Mouse (Mus musculus): ENCODE measurements around the gene Il34. TPM values are rescaled to one million over a fixed set of nuclear protein-coding genes. Genes with fewer than 3 reads are reported as not detected.

Il34 gene
- polyA plus RNA-seq, 1 experiment from 2014 or later = 1.1 TPM

GRCm38 (mm10) chr8:110720685-110721598 lies 84.8 kb downstream of the Il34 start, which contains the start of gene Mtss1l:
TSS of gene Mtss1l (plus strand) at chr8:110721476.
- Histone ChIP-seq H3K9ac (peak within 1 kb of the TSS; percentile 80), H3K4me2 (replicated peaks) (peak within 1 kb of the TSS; percentile 81), H3K36me3 (peaks cover 10% of the 10 kb centered on the region), H3K27ac (peak within 1 kb of the TSS; percentile 92), H3K4me1 (peaks cover 79% of the 10 kb centered on the region), H3K9me3 (replicated peaks) (no peaks in the 10 kb centered on the region), H3K4me3 (peak within 1 kb of the TSS; percentile 66), H3K27me3 (no peaks in the 10 kb centered on the region; the same call in 1 of the 2 replicates)
- ATAC-seq (ENCODE audit: low FRiP score) = peak; percentile 82
- WGBS = 4% methylated on average over 54 of the region's 75 CpGs

DNA sequence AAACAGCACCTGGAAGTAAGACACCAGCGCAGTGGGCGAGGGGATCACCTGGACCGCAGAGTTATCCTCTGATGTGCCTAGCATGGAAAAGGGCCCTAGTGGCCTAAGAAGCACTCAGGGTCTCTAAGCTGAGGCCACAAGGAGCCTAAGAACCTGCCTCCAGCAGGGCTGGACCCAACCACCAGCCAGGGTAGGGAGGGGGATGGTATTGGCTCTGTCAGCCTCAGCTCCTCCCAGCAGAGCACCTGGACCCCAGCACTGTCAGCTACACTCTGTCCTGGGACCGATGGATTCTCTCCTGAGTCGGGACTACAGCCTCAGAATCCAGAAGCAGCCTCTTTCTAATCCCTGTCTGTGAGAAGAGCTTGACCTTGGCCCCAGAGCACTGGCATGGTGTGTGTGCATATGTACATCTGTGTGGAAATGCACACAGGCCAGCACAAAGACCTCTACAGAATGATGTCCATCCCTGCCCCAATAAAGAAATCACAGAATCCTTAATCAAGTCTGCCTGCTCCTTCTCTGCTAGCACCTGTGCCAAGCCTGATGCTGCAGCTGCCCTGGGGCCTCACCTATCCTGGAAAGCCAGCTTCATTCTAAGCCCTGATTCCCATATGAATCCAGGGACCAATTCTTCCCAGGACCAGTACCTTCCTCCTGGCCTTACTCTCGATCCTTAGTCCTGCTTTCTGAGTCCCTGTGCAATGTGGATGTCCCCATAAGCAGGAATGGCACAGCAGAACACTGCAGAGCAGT lies 85.6 kb downstream of the Il34 start:
- Histone ChIP-seq H3K4me3 (peak overlapping the region; percentile 8), H3K27me3 (no peaks in the 10 kb centered on the region; the same call in 1 of the 2 replicates), H3K4me1 (peaks cover 75% of the 10 kb centered on the region), H3K4me2 (replicated peaks) (peak overlapping the region; percentile 81), H3K9ac (peak overlapping the region; percentile 80), H3K9me3 (replicated peaks) (no peaks in the 10 kb centered on the region), H3K36me3 (peaks cover 5% of the 10 kb centered on the region; the same call in 1 of the 2 replicates), H3K27ac (peak overlapping the region; percentile 92)
- 54% methylated on average over 6 of the region's 6 CpGs for whole genome bisulfite sequencing
- no peak for ATAC-seq (ENCODE audit: low FRiP score)

DNA sequence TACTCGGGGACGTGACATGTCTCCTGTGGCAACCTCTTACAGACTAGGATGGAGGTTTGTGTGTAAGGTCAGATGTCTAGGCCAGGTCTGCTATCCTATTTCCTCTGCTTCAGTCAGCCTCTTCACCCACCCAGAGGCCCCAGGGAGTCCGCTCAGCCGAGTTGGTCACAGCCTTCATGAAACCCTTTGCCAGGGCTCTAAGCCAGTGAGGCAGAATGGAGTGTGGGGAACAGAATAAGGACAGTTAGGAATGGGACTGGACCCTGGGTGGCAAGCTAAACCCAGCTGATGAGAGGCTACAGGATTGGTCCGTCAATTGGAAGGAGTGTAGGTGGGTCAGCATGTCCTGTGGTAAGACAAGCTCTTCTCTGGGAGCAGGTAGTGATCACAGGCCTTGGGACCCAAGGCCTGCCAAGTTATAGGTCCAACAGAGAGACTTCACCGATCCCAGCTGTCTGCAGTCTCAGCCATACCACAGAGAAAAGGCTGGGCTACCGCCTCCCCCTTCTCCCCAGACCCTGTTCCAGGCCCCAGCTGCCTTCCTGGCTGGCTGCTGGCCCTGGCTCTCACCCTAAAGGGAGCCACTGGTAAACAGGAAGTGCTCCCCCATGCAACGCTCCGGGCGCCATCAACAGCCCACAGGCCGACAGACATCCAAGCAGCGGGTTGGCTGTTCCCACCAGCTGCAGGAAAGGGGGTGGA lies 86.6 kb downstream of the Il34 start:
- Histone ChIP-seq H3K36me3 (peaks cover 4% of the 10 kb centered on the region), H3K27ac (peak overlapping the region; percentile 92), H3K4me3 (no peak overlapping the region), H3K9ac (no peak overlapping the region; the same call in 1 of the 2 replicates), H3K4me2 (replicated peaks) (no peak overlapping the region), H3K4me1 (peaks cover 65% of the 10 kb centered on the region), H3K27me3 (no peaks in the 10 kb centered on the region; the same call in 1 of the 2 replicates), H3K9me3 (replicated peaks) (no peaks in the 10 kb centered on the region)
- ATAC-seq (ENCODE audit: low FRiP score) = no peak
- WGBS = 51% methylated on average over 12 of the region's 12 CpGs

DNA sequence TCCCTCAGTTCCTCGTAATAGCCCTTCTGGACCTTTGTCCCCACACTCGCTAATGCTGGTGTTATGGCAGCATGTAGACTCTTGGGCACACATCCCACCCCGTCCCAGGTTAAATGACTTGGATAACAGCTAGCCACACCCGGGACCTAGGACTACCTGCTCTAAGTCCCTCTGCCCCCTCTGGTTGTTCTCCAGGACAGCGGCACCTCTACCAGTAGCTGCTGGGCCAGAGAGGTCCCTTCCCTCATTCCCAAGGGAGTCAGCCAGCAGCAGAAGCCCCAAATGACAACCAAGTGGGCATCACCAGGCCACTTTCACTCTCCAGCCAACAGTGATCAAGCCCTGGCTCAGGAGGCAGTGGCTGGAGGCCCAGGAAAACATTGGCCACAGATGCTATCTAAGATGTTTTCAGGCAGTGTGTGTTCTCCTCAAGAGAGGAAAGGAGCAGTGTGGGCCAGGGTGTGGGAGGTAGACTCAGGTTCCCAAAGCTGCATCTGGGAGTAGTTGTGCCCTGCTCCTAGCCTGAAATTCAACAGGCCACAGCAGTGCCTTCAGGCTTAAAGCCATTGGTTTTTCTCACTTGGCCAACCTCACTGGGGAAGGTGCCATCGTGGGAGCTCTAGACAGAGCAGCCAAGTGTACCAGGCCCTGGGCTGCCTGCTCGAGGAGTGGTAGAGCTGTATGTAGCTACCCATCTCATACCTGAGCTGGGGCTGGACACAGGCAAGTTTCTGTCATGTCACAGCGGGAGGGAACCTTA lies 87.3 kb downstream of the Il34 start:
- peaks cover 58% of the 10 kb centered on the region for H3K4me1 ChIP-seq
- peaks cover 8% of the 10 kb centered on the region for H3K36me3 ChIP-seq
- 87% methylated on average over 8 of the region's 8 CpGs for WGBS
- H3K27ac ChIP-seq = peak overlapping the region; percentile 92; the same call in 1 of the 2 replicates
- H3K9me3 ChIP-seq (replicated peaks) = no peaks in the 10 kb centered on the region
- ATAC-seq (ENCODE audit: low FRiP score) = no peak
- H3K9ac ChIP-seq = no peak overlapping the region
- no peak overlapping the region for H3K4me2 ChIP-seq (replicated peaks)
- H3K4me3 ChIP-seq = no peak overlapping the region
- no peaks in the 10 kb centered on the region; the same call in 1 of the 2 replicates for H3K27me3 ChIP-seq

DNA sequence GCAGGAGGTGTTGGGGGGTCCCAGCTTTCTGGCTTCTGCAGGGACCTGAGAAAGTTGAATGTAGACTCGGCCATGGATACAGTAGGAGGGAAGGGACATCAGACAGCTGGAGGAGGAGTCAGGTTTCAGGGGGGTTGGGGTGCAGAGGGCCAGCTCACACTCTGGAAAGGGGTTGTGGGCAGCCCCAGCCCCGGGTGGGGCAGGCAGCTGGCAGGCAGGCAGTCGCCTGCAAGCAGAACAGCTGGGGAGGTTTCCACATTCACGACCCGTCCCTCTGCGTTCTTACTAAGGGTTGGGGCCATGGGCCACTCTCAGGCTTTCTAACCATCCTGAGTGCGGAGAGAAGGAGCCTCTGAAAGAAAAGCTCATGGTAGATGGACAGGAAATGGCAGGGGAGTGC lies 88.6 kb downstream of the Il34 start:
- Histone ChIP-seq H3K9ac (peak overlapping the region; percentile 13; the same call in 1 of the 2 replicates), H3K4me2 (replicated peaks) (no peak overlapping the region), H3K4me1 (peaks cover 46% of the 10 kb centered on the region), H3K9me3 (replicated peaks) (no peaks in the 10 kb centered on the region), H3K27me3 (no peaks in the 10 kb centered on the region; the same call in 1 of the 2 replicates), H3K4me3 (no peak overlapping the region), H3K36me3 (peaks cover 20% of the 10 kb centered on the region), H3K27ac (0 out of 2 replicates have a peak overlapping the region, but pooled peaks have one; percentile 40)
- ATAC-seq (ENCODE audit: low FRiP score) = no peak
- WGBS = 66% methylated on average over 7 of the region's 7 CpGs

GRCm38 (mm10) chr8:110716075-110716474 lies 89.6 kb downstream of the Il34 start:
- H3K27ac ChIP-seq = peak overlapping the region; percentile 66

GRCm38 (mm10) chr8:110714827-110715519 lies 90.8 kb downstream of the Il34 start:
- WGBS = 85% methylated on average over 15 of the region's 15 CpGs
- Histone ChIP-seq H3K27ac (peak overlapping the region; percentile 66; the same call in 1 of the 2 replicates), H3K4me1 (peaks cover 44% of the 10 kb centered on the region), H3K9ac (no peak overlapping the region), H3K9me3 (replicated peaks) (no peaks in the 10 kb centered on the region), H3K4me2 (replicated peaks) (no peak overlapping the region), H3K36me3 (peaks cover 39% of the 10 kb centered on the region), H3K4me3 (no peak overlapping the region), H3K27me3 (no peaks in the 10 kb centered on the region; the same call in 1 of the 2 replicates)
- no peak for ATAC-seq (ENCODE audit: low FRiP score)

More at GRCm38 (mm10) chr8:110716075-110716474, 89.6 kb downstream of the Il34 start:
- H3K9me3 ChIP-seq (replicated peaks) = no peaks in the 10 kb centered on the region
- peaks cover 49% of the 10 kb centered on the region for H3K4me1 ChIP-seq
- 0 out of 2 replicates have a peak overlapping the region, but pooled peaks have one; percentile 8 for H3K9ac ChIP-seq
- 60% methylated on average over 4 of the region's 4 CpGs for WGBS
- H3K4me2 ChIP-seq (replicated peaks) = no peak overlapping the region
- no peak overlapping the region for H3K4me3 ChIP-seq
- no peaks in the 10 kb centered on the region; the same call in 1 of the 2 replicates for H3K27me3 ChIP-seq
- H3K36me3 ChIP-seq = peaks cover 30% of the 10 kb centered on the region
- ATAC-seq (ENCODE audit: low FRiP score) = no peak; the same call in 1 of the 2 replicates

DNA sequence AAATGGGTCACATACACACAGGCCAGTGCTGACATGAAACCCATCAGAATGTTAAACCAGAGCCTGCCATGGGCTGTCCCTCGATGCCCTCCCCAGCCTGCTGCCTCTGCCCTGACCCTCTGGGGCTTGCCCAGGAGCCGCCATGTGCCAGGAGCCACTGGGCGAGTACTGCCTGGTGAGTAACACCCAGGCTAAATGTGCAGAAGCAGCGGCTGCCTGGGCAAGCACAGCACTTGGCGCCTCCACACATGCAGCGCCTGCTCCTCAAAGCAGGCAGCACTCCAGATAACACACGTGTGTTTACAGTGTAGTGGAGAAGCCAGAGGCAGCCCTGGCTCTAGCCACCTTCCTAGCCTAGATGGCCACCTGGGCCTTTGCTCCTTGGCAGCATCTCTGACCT lies 92.7 kb downstream of the Il34 start:
- no peak overlapping the region for H3K9ac ChIP-seq
- H3K4me2 ChIP-seq (replicated peaks) = no peak overlapping the region
- peaks cover 39% of the 10 kb centered on the region for H3K36me3 ChIP-seq
- no peak for ATAC-seq (ENCODE audit: low FRiP score)
- no peaks in the 10 kb centered on the region for H3K9me3 ChIP-seq (replicated peaks)
- H3K27me3 ChIP-seq = no peaks in the 10 kb centered on the region
- H3K4me1 ChIP-seq = peaks cover 35% of the 10 kb centered on the region
- H3K27ac ChIP-seq = no peak overlapping the region
- 93% methylated on average over 7 of the region's 7 CpGs for WGBS
- H3K4me3 ChIP-seq = no peak overlapping the region

GRCm38 (mm10) chr8:110711271-110711934 lies 94.3 kb downstream of the Il34 start:
- Histone ChIP-seq H3K9me3 (replicated peaks) (no peaks in the 10 kb centered on the region), H3K27me3 (no peaks in the 10 kb centered on the region), H3K4me3 (no peak overlapping the region), H3K4me1 (peaks cover 26% of the 10 kb centered on the region), H3K27ac (peak overlapping the region; percentile 44; the same call in 1 of the 2 replicates), H3K36me3 (peaks cover 39% of the 10 kb centered on the region), H3K9ac (0 out of 2 replicates have a peak overlapping the region, but pooled peaks have one; percentile 13), H3K4me2 (replicated peaks) (no peak overlapping the region)
- WGBS = 75% methylated on average over 13 of the region's 13 CpGs
- no peak; the same call in 1 of the 2 replicates for ATAC-seq (ENCODE audit: low FRiP score)

DNA sequence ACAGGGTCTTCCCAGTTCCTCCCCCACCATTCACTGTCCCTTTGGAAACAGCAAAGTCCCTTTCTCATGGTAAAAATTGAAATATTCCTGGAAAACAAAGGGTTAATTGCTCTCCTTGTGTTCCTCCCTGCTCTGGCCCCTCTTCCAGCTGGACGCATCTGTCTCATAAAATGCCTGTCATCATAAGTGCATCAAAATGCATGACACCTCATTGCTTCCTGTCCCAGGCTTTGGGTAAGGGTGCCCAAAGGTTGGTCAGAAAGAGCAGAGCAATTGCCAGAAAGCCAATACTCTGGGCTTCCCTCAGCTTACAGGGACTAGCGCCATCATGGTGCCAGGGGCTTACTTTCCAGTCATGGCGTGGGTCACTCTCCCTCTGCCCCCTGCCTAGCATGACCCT lies 95.1 kb downstream of the Il34 start:
- WGBS = 64% methylated on average over 3 of the region's 3 CpGs
- Histone ChIP-seq H3K4me1 (peaks cover 24% of the 10 kb centered on the region), H3K27ac (peak overlapping the region; percentile 44; the same call in 1 of the 2 replicates), H3K27me3 (no peaks in the 10 kb centered on the region), H3K4me3 (no peak overlapping the region), H3K9ac (no peak overlapping the region), H3K4me2 (replicated peaks) (no peak overlapping the region), H3K9me3 (replicated peaks) (no peaks in the 10 kb centered on the region), H3K36me3 (peaks cover 39% of the 10 kb centered on the region)
- ATAC-seq (ENCODE audit: low FRiP score) = no peak
